Comparison of ENCODE assay signal across 30 mouse cellular contexts in genomic region chr8:113833644-113834043, GRCm38 (mm10). TPM values are rescaled to one million over a fixed set of nuclear protein-coding genes. Genes with fewer than 3 reads are reported as not detected.
DNase-seq lines count a peak whose midpoint lies in the region; ATAC-seq and TF ChIP-seq lines count a peak whose summit lies in the region.
"Had no signal": no experiment of that assay in that cellular context is flagged by ENCODE, and none has a peak within 500 bp of the region (broad histone marks: within the 10 kb centered on the region; RNA-seq: fewer than 3 reads in every experiment).

No protein-coding gene starts in this region.

- no peak overlapping the region for H3K4me3 ChIP-seq in midbrain, embryonic 12.5 days
- H3K4me3 ChIP-seq in midbrain, postnatal 0 days (ENCODE audit: low read depth, low read length) = no peak overlapping the region
- H3K4me3 ChIP-seq: embryonic facial prominence, embryonic 12.5 days; embryonic facial prominence, embryonic 15.5 days; gastrocnemius, adult 2 months; hindbrain, embryonic 12.5 days; hindbrain, embryonic 15.5 days had no signal

- 38% methylated on average over 4 of the region's 4 CpGs for WGBS in midbrain, embryonic 12.5 days
- WGBS in midbrain, postnatal 0 days = 38% methylated on average over 4 of the region's 4 CpGs

- H3K9ac ChIP-seq in midbrain, embryonic 12.5 days (replicated peaks) = no peak overlapping the region
- no peak overlapping the region for H3K9ac ChIP-seq in midbrain, postnatal 0 days (replicated peaks; ENCODE audit: low read length, poor library complexity, severe bottlenecking)
- H3K9ac ChIP-seq: embryonic facial prominence, embryonic 12.5 days; embryonic facial prominence, embryonic 15.5 days; forebrain, postnatal 0 days; hindbrain, embryonic 12.5 days; hindbrain, embryonic 15.5 days had no signal

- ATAC-seq in midbrain, embryonic 12.5 days (ENCODE audit: low FRiP score, low read depth) = peak; percentile 30; the same call in 1 of the 2 replicates
- ATAC-seq in midbrain, postnatal 0 days (ENCODE audit: low FRiP score) = no peak
- ATAC-seq: forebrain, embryonic 14.5 days; forebrain, postnatal 0 days; Patski had no signal

- no peaks in the 10 kb centered on the region for H3K36me3 ChIP-seq in midbrain, embryonic 12.5 days
- H3K36me3 ChIP-seq in midbrain, postnatal 0 days (ENCODE audit: insufficient read depth, low read length) = no peaks in the 10 kb centered on the region
- H3K36me3 ChIP-seq: embryonic facial prominence, embryonic 12.5 days; embryonic facial prominence, embryonic 15.5 days; G1E; hindbrain, embryonic 12.5 days; hindbrain, embryonic 15.5 days had no signal

- no peak overlapping the region for H3K4me2 ChIP-seq in midbrain, embryonic 12.5 days (replicated peaks)
- no peak overlapping the region for H3K4me2 ChIP-seq in midbrain, postnatal 0 days (ENCODE audit: low read depth, low read length, poor library complexity, severe bottlenecking)
- H3K4me2 ChIP-seq: embryonic facial prominence, embryonic 12.5 days; embryonic facial prominence, embryonic 15.5 days; heart, embryonic 11.5 days; hindbrain, embryonic 12.5 days; hindbrain, embryonic 15.5 days had no signal

- DNase-seq in adrenal gland, postnatal 10 days = peak; percentile 7
- no peak for DNase-seq in adrenal gland, adult 18-20 months (ENCODE audit: low spot score in 2 of 2)
- no peak for DNase-seq in midbrain, postnatal 0 days (ENCODE audit: low spot score)
- peak; percentile 43 for DNase-seq in brain, embryonic 14.5 days (ENCODE audit: low read depth)
- peak; percentile 16 for DNase-seq in retina, postnatal 1 day
- no peak for DNase-seq in kidney, adult 8-10 months
- DNase-seq: adrenal gland, postnatal 36 days; B cell, adult 2 months; cerebellum, adult 11 months; cerebellum, adult 2 months; cerebellum, adult 9-11 months; cerebellum, postnatal 25 days; forebrain, postnatal 0 days; gastrocnemius, adult 2 months; gastrocnemius, postnatal 14 days; heart, adult 11 months had no signal

- no peak for TF ChIP-seq POLR2A in brain, embryonic 14.5 days (IDR thresholded peaks at IDR 0.05; ENCODE audit: borderline replicate concordance, extremely low read depth, insufficient read depth, insufficient read length, poor library complexity, severe bottlenecking)

- H3K27ac ChIP-seq in midbrain, embryonic 12.5 days (replicated peaks) = no peak overlapping the region
- no peak overlapping the region for H3K27ac ChIP-seq in midbrain, postnatal 0 days (ENCODE audit: low read depth, low read length)
- H3K27ac ChIP-seq: embryonic facial prominence, embryonic 12.5 days; embryonic facial prominence, embryonic 15.5 days; gastrocnemius, adult 2 months; hindbrain, embryonic 12.5 days; hindbrain, embryonic 15.5 days had no signal

- H3K9me3 ChIP-seq in midbrain, embryonic 12.5 days = no peaks in the 10 kb centered on the region
- H3K9me3 ChIP-seq in midbrain, postnatal 0 days (ENCODE audit: low read length) = no peaks in the 10 kb centered on the region
- H3K9me3 ChIP-seq: embryonic facial prominence, embryonic 12.5 days; embryonic facial prominence, embryonic 15.5 days; hindbrain, embryonic 12.5 days; hindbrain, embryonic 15.5 days had no signal

- no peak for TF ChIP-seq CTCF in midbrain, postnatal 0 days (IDR thresholded peaks at IDR 0.05)
- TF ChIP-seq CTCF in brain, embryonic 14.5 days (IDR thresholded peaks at IDR 0.05; ENCODE audit: borderline replicate concordance, extremely low read depth, insufficient read depth, insufficient read length) = no peak

- no peaks in the 10 kb centered on the region for H3K27me3 ChIP-seq in midbrain, embryonic 12.5 days
- H3K27me3 ChIP-seq in midbrain, postnatal 0 days (ENCODE audit: insufficient read depth, low read length) = no peaks in the 10 kb centered on the region
- H3K27me3 ChIP-seq: CH12.LX; embryonic facial prominence, embryonic 12.5 days; embryonic facial prominence, embryonic 15.5 days; hindbrain, embryonic 12.5 days; hindbrain, embryonic 15.5 days; Patski had no signal

- peaks cover 14% of the 10 kb centered on the region; the same call in 1 of the 2 replicates for H3K4me1 ChIP-seq in midbrain, embryonic 12.5 days
- no peaks in the 10 kb centered on the region for H3K4me1 ChIP-seq in midbrain, postnatal 0 days (ENCODE audit: insufficient read depth, low read length)
- H3K4me1 ChIP-seq: embryonic facial prominence, embryonic 15.5 days; hindbrain, embryonic 15.5 days had no signal

RNA-seq across cellular contexts. Expression of gene Adamts18, which starts 14.9 kb away (rescaled TPM):
- total RNA-seq in adrenal gland, postnatal 10 days (2021) = under 1 TPM; 0.51 to 0.66 TPM
- not detected for total RNA-seq in adrenal gland, adult 18-20 months (2021)
- polyA plus RNA-seq in midbrain, embryonic 12.5 days (2016; fragmentation: Nextera tagmentation; extraction: Ambion mirVana) = 1.1 and 2.0 TPM in 2 replicates
- 4.9 and 5.9 TPM in 2 replicates for total RNA-seq in midbrain, postnatal 0 days (2014; rRNA removed)
- polyA plus RNA-seq in midbrain, postnatal 0 days (2015; fragmentation: Nextera tagmentation; extraction: Ambion mirVana) = 3.0 and 3.2 TPM in 2 replicates
- polyA plus RNA-seq in brain, embryonic 14.5 days (2012; rRNA removed) = 5.5 and 11.0 TPM in 2 replicates
- total RNA-seq: adrenal gland, postnatal 36 days; CH12.LX; common myeloid progenitor, adult 5-6 weeks; heart, adult 8-10 months; heart, postnatal 25 days; hematopoietic stem cell, adult 5-6 weeks had no signal
- polyA plus RNA-seq: G1E, Patski had no signal

Comparison
In these comparisons a context has a peak if more than half of its experiments do, and no peak if none do; other contexts are left out.
1. DNase-seq: peak in adrenal gland, postnatal 10 days (single experiment), brain, embryonic 14.5 days (single experiment) and retina, postnatal 1 day (single experiment); none in adrenal gland, adult 18-20 months (0 of 2), midbrain, postnatal 0 days (single experiment) and kidney, adult 8-10 months (0 of 2).